Mouse (Mus musculus) liver, embryonic 11.5 days (tissue): Measurements from ENCODE around the gene H1f0. TPM values are rescaled to one million over a fixed set of nuclear protein-coding genes. Genes with fewer than 3 reads are reported as not detected.

Experiments
- ATAC-seq: fragments of 200-750 bp; cut with Nextera tagmentation; replicated peaks from 2 replicates; pipeline ENCODE4 v1.8.0; 2017; ENCODE audit warnings: moderate number of reproducible peaks, mild to moderate bottlenecking, moderate TSS enrichment, moderate library complexity; ENCODE audit not compliant: low FRiP score
- DNase-seq: peaks from one replicate; pipeline ENCODE4 v3.0.0-alpha.2; 2017; ENCODE audit warnings: low spot score
- H3K27ac ChIP-seq: fragments of 300-500 bp; sonication (generic); 2 replicates; pipeline ENCODE4 v1.5.1; 2014; ENCODE audit warnings: mild to moderate bottlenecking, low read depth, low read length, control low read depth
- H3K27me3 ChIP-seq: fragments of 300-500 bp; sonication (generic); replicated peaks from 2 replicates; pipeline ENCODE4 v1.6.1; 2014; ENCODE audit warnings: low read length, mixed read lengths; ENCODE audit not compliant: control insufficient read depth, insufficient read depth
- H3K36me3 ChIP-seq: fragments of 300-500 bp; sonication (generic); 2 replicates; pipeline ENCODE4 v1.6.1; 2014; ENCODE audit warnings: mild to moderate bottlenecking, low read length, moderate library complexity, mixed read lengths; ENCODE audit not compliant: control insufficient read depth, insufficient read depth
- H3K4me1 ChIP-seq: fragments of 300-500 bp; sonication (generic); replicated peaks from 2 replicates; pipeline ENCODE4 v1.6.1; 2014; ENCODE audit warnings: low read length, mixed read lengths; ENCODE audit not compliant: control insufficient read depth, insufficient read depth
- H3K4me2 ChIP-seq: fragments of 300-500 bp; sonication (generic); 2 replicates; pipeline ENCODE4 v1.6.1; 2014; ENCODE audit warnings: mild to moderate bottlenecking, control low read depth, moderate library complexity
- H3K4me3 ChIP-seq: fragments of 300-500 bp; sonication (generic); 2 replicates; pipeline ENCODE4 v1.5.1; 2014; ENCODE audit warnings: low read depth, low read length, control low read depth
- H3K9ac ChIP-seq: fragments of 300-500 bp; sonication (generic); 2 replicates; pipeline ENCODE4 v1.6.1; 2014; ENCODE audit warnings: low read depth, low read length, control low read depth
- H3K9me3 ChIP-seq: fragments of 300-500 bp; sonication (generic); 2 replicates; pipeline ENCODE4 v1.6.1; 2016; ENCODE audit warnings: low read length, inconsistent platforms, mixed read lengths; ENCODE audit not compliant: control insufficient read depth
- WGBS: fragments of 180-500 bp; shearing (Covaris S2); extraction: QIAGEN DNeasy Blood & Tissue Kit; methylation state at CpG from one replicate; pipeline ENCODE4 v1.1.7; 2014; 5-methylcytosine and 5-hydroxymethylcytosine counted together
- polyA plus RNA-seq: library from polyadenylated mRNA; unstranded; fragments of >200 nt; fragmentation: Nextera tagmentation; extraction: Ambion mirVana; gene quantifications from 2 replicates; pipeline ENCODE4 v1.2.1, GENCODE M21; 2014

Gene H1f0
- polyA plus RNA-seq, 1 experiment from 2014 or later, result 124 TPM

GRCm38 (mm10) chr15:78989152-78990092 is 38.8 kb upstream of the H1f0 start:
- Histone ChIP-seq H3K4me2 (no peak overlapping the region), H3K4me1 (peaks cover 18% of the 10 kb centered on the region), H3K27me3 (no peaks in the 10 kb centered on the region), H3K9me3 (no peaks in the 10 kb centered on the region), H3K36me3 (peaks cover 50% of the 10 kb centered on the region), H3K9ac (no peak overlapping the region), H3K4me3 (no peak overlapping the region), H3K27ac (no peak overlapping the region)
- DNase-seq (no peak), ATAC-seq (no peak)
- WGBS, result 88% methylated on average over 14 of the region's 14 CpGs

GRCm38 (mm10) chr15:78990093-78990463 is 38.2 kb upstream of the H1f0 start:
- no peak overlapping the region for H3K4me2 ChIP-seq
- DNase-seq (no peak), ATAC-seq (no peak)
- H3K27ac ChIP-seq, result no peak overlapping the region
- 94% methylated on average over 9 of the region's 9 CpGs for WGBS
- H3K9me3 ChIP-seq, result no peaks in the 10 kb centered on the region
- no peak overlapping the region for H3K4me3 ChIP-seq
- H3K9ac ChIP-seq, result no peak overlapping the region
- no peaks in the 10 kb centered on the region for H3K27me3 ChIP-seq
- peaks cover 50% of the 10 kb centered on the region for H3K36me3 ChIP-seq
- H3K4me1 ChIP-seq, result peaks cover 12% of the 10 kb centered on the region

GRCm38 (mm10) chr15:78990970-78991525 is 37.2 kb upstream of the H1f0 start:
- ATAC-seq (no peak), DNase-seq (no peak)
- 95% methylated on average over 25 of the region's 25 CpGs for WGBS
- H3K4me1 ChIP-seq, result peaks cover 15% of the 10 kb centered on the region
- H3K4me3 ChIP-seq, result no peak overlapping the region
- no peaks in the 10 kb centered on the region for H3K9me3 ChIP-seq
- H3K9ac ChIP-seq, result no peak overlapping the region
- H3K27ac ChIP-seq, result no peak overlapping the region
- H3K36me3 ChIP-seq, result peaks cover 50% of the 10 kb centered on the region
- H3K4me2 ChIP-seq, result no peak overlapping the region
- H3K27me3 ChIP-seq, result no peaks in the 10 kb centered on the region

GRCm38 (mm10) chr15:78992235-78992634 is 36.0 kb upstream of the H1f0 start:
- Histone ChIP-seq H3K4me1 (peaks cover 12% of the 10 kb centered on the region), H3K9ac (no peak overlapping the region), H3K4me2 (no peak overlapping the region), H3K27ac (no peak overlapping the region), H3K4me3 (no peak overlapping the region), H3K36me3 (peaks cover 56% of the 10 kb centered on the region), H3K27me3 (no peaks in the 10 kb centered on the region), H3K9me3 (no peaks in the 10 kb centered on the region)
- DNase-seq, result no peak
- no peak for ATAC-seq
- WGBS, result 84% methylated on average over 7 of the region's 7 CpGs

GRCm38 (mm10) chr15:78992925-78993324 is 35.3 kb upstream of the H1f0 start:
- H3K4me1 ChIP-seq, result peaks cover 12% of the 10 kb centered on the region
- 95% methylated on average over 24 of the region's 24 CpGs for WGBS
- H3K27ac ChIP-seq, result no peak overlapping the region
- H3K4me3 ChIP-seq, result no peak overlapping the region
- peaks cover 56% of the 10 kb centered on the region for H3K36me3 ChIP-seq
- H3K27me3 ChIP-seq, result no peaks in the 10 kb centered on the region
- no peak overlapping the region for H3K9ac ChIP-seq
- no peak for ATAC-seq
- no peak overlapping the region for H3K4me2 ChIP-seq
- H3K9me3 ChIP-seq, result no peaks in the 10 kb centered on the region
- DNase-seq, result no peak

- Histone ChIP-seq H3K9me3 (no peaks in the 10 kb centered on the region), H3K4me2 (no peak overlapping the region), H3K27me3 (no peaks in the 10 kb centered on the region), H3K4me1 (peaks cover 12% of the 10 kb centered on the region), H3K9ac (no peak overlapping the region), H3K36me3 (peaks cover 41% of the 10 kb centered on the region), H3K27ac (no peak overlapping the region), H3K4me3 (no peak overlapping the region)
- WGBS, result 74% methylated on average over 4 of the region's 4 CpGs
- DNase-seq (no peak), ATAC-seq (peak; percentile 60; the same call in 1 of the 2 replicates)
These were observed 32.3 kb upstream of the H1f0 start for GRCm38 (mm10) chr15:78995916-78996315.

GRCm38 (mm10) chr15:78996663-78997062 is 31.6 kb upstream of the H1f0 start:
- H3K4me1 ChIP-seq, result peaks cover 12% of the 10 kb centered on the region
- H3K4me3 ChIP-seq, result no peak overlapping the region
- H3K4me2 ChIP-seq, result no peak overlapping the region
- ATAC-seq (no peak), DNase-seq (no peak)
- peaks cover 35% of the 10 kb centered on the region for H3K36me3 ChIP-seq
- no peaks in the 10 kb centered on the region for H3K27me3 ChIP-seq
- WGBS, result 66% methylated on average over 3 of the region's 3 CpGs
- no peaks in the 10 kb centered on the region for H3K9me3 ChIP-seq
- no peak overlapping the region for H3K9ac ChIP-seq
- H3K27ac ChIP-seq, result no peak overlapping the region

- WGBS, result 75% methylated on average over 8 of the region's 8 CpGs
- Histone ChIP-seq H3K4me2 (no peak overlapping the region), H3K9me3 (no peaks in the 10 kb centered on the region), H3K27ac (no peak overlapping the region), H3K4me3 (no peak overlapping the region), H3K27me3 (no peaks in the 10 kb centered on the region), H3K36me3 (peaks cover 30% of the 10 kb centered on the region), H3K9ac (no peak overlapping the region), H3K4me1 (peaks cover 12% of the 10 kb centered on the region)
- ATAC-seq (no peak), DNase-seq (no peak)
These were observed 29.9 kb upstream of the H1f0 start for GRCm38 (mm10) chr15:78998348-78998747.

GRCm38 (mm10) chr15:78999586-78999985 is 28.7 kb upstream of the H1f0 start:
- Histone ChIP-seq H3K4me3 (no peak overlapping the region), H3K4me2 (no peak overlapping the region), H3K27ac (no peak overlapping the region), H3K9ac (no peak overlapping the region), H3K36me3 (peaks cover 30% of the 10 kb centered on the region), H3K4me1 (peaks cover 12% of the 10 kb centered on the region), H3K9me3 (no peaks in the 10 kb centered on the region), H3K27me3 (no peaks in the 10 kb centered on the region)
- DNase-seq (no peak), ATAC-seq (no peak)
- WGBS, result 91% methylated on average over 11 of the region's 11 CpGs
